Mouse (Mus musculus) forebrain, embryonic 11.5 days (tissue): Measurements from ENCODE around the gene Hinfp. TPM values are rescaled to one million over a fixed set of nuclear protein-coding genes. Genes with fewer than 3 reads are reported as not detected.
"Not testable (repeated sequence)": the region's sequence is repeated elsewhere in the genome, so short reads cannot be mapped to it uniquely, and the experiment has no call there.

Experiments
- ATAC-seq: fragments of 200-750 bp; cut with Nextera tagmentation; replicated peaks from 2 replicates; pipeline ENCODE4 v1.8.0; 2017; ENCODE audit warnings: moderate TSS enrichment; ENCODE audit not compliant: low FRiP score
- DNase-seq: peaks from one replicate; pipeline ENCODE4 v3.0.0-alpha.2; 2017; ENCODE audit warnings: low spot score
- H3K27ac ChIP-seq: fragments of 300-500 bp; sonication (generic); 2 replicates; pipeline ENCODE4 v1.5.1; 2014; ENCODE audit warnings: low read depth, low read length
- H3K27me3 ChIP-seq: fragments of 300-500 bp; sonication (generic); 2 replicates; pipeline ENCODE4 v1.6.1; 2014; ENCODE audit warnings: mild to moderate bottlenecking, low read length, mixed read lengths; ENCODE audit not compliant: control insufficient read depth, insufficient read depth
- H3K36me3 ChIP-seq: fragments of 300-500 bp; sonication (generic); 2 replicates; pipeline ENCODE4 v1.6.1; 2014; ENCODE audit warnings: mild to moderate bottlenecking, low read length, moderate library complexity, mixed read lengths; ENCODE audit not compliant: control insufficient read depth, insufficient read depth
- H3K4me1 ChIP-seq: fragments of 300-500 bp; sonication (generic); replicated peaks from 2 replicates; pipeline ENCODE4 v1.6.1; 2014; ENCODE audit warnings: low read length, mixed read lengths; ENCODE audit not compliant: control insufficient read depth, insufficient read depth
- H3K4me2 ChIP-seq: fragments of 300-500 bp; sonication (generic); 2 replicates; pipeline ENCODE4 v1.6.1; 2014; ENCODE audit warnings: low read depth, mild to moderate bottlenecking, low read length, moderate library complexity, mixed read lengths; ENCODE audit not compliant: severe bottlenecking
- H3K4me3 ChIP-seq: fragments of 300-500 bp; sonication (generic); 2 replicates; pipeline ENCODE4 v1.5.1; 2014; ENCODE audit warnings: low read depth, low read length
- H3K9ac ChIP-seq: fragments of 300-500 bp; sonication (generic); 2 replicates; pipeline ENCODE4 v1.6.1; 2014; ENCODE audit warnings: low read length
- H3K9me3 ChIP-seq: fragments of 300-500 bp; sonication (generic); 2 replicates; pipeline ENCODE4 v1.6.1; 2016; ENCODE audit warnings: low read length, mixed read lengths; ENCODE audit not compliant: control insufficient read depth
- WGBS: fragments of 180-500 bp; shearing (Covaris S2); extraction: QIAGEN DNeasy Blood & Tissue Kit; methylation state at CpG from one replicate; pipeline ENCODE4 v1.1.7; 2014; 5-methylcytosine and 5-hydroxymethylcytosine counted together
- polyA plus RNA-seq: library from polyadenylated mRNA; unstranded; fragments of >200 nt; fragmentation: Nextera tagmentation; extraction: Ambion mirVana; gene quantifications from 2 replicates; pipeline ENCODE4 v1.2.1, GENCODE M21; 2014

Gene Hinfp
- polyA plus RNA-seq, 1 experiment from 2014 or later: 25.8 TPM

DNA sequence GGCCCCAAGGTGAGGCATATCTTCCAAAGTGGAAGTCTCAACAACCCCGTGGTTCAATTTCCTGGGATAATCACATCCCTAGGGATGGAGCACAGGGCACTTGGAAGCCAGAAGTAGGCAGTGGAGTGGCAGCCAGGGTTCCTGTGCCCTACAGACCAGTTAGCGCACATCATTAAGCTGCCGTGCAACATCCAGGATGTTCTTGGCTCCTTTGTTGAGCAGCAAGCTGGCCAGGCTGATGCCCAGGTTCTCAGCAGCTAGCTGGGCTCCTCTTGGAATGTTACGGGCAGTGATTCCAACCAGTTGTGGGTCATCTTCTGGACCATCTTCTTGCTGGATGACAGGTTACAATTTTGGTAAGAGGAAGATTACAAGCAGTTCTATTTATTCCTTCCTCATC lies 31.0 kb upstream of the Hinfp start:
- peaks cover 18% of the 10 kb centered on the region for H3K36me3 ChIP-seq
- not testable (repeated sequence) for H3K9me3 ChIP-seq, H3K27me3 ChIP-seq, ATAC-seq, H3K27ac ChIP-seq, DNase-seq, H3K4me1 ChIP-seq
- peak overlapping the region; percentile 99 for H3K9ac ChIP-seq
- 27% methylated on average over 4 of the region's 4 CpGs for WGBS
- peak overlapping the region; percentile 73 for H3K4me2 ChIP-seq
- H3K4me3 ChIP-seq: peak overlapping the region; percentile 99

DNA sequence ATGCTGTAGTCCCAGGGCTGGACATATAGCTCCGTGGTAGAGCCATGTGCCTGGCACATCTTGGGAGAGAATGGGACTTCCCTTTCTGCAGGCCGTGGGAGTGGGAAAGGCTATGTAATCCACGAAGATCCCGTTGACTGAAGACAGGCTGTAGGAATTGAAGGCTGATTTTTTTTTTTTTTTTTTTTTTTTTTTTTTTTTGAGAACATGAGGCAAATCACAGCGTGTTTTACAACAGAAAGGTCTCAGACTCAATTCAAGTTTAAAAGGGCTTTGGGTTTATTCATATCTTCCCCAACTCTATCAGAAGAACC lies 30.6 kb upstream of the Hinfp start:
- Histone ChIP-seq H3K27me3 (no peaks in the 10 kb centered on the region), H3K36me3 (peaks cover 18% of the 10 kb centered on the region), H3K27ac (peak overlapping the region; percentile 97; the same call in 1 of the 2 replicates), H3K9me3 (no peaks in the 10 kb centered on the region; the same call in 1 of the 2 replicates), H3K9ac (peak overlapping the region; percentile 99), H3K4me3 (peak overlapping the region; percentile 99), H3K4me1 (peaks cover 4% of the 10 kb centered on the region; the same call in 1 of the 2 replicates), H3K4me2 (peak overlapping the region; percentile 73)
- 4% methylated on average over 5 of the region's 5 CpGs for WGBS
- no peak for DNase-seq
- no peak for ATAC-seq

DNA sequence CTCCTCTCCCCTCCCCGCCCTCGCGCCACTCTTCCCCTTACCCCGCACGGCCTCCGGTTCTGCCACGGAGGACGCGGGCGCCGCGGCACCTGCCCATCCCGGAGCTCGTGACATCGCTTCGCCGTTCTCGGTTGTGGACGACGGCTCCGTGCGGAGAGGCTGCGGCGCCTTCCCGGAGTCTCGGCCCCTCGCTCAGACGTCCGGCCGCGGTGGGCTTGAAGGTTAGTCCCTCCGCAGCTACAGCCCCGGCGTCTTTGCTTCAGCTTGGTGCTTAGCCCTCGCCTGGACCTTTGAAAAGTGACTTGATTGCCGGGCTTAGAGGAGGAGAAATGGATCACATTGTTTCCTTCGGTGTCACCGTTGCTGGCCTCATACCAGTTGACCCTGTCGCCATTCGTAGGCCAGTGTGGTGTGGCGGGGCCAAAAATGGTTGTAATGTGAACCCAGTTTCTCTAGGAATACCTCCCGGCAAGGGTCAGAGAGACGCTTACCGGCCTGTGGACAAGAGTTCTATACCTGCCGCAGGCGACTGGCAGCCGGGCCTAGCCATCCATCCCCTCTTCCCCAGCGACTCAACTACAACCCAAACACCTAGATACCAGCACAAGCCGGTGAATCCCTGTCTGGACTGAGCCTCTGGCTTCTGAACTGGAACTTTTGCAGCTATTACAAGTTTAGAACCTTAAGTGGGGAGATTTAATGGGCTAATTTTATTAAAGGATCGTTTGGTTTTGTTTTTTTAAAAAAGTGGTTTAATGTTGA lies 30.0 kb upstream of the Hinfp start:
- no peaks in the 10 kb centered on the region for H3K27me3 ChIP-seq
- DNase-seq (peak; percentile 82), ATAC-seq (no peak)
- peaks cover 4% of the 10 kb centered on the region; the same call in 1 of the 2 replicates for H3K4me1 ChIP-seq
- peak overlapping the region; percentile 73 for H3K4me2 ChIP-seq
- under 1% methylated on average over 48 of the region's 50 CpGs for WGBS
- H3K4me3 ChIP-seq: peak overlapping the region; percentile 99
- H3K9me3 ChIP-seq: no peaks in the 10 kb centered on the region; the same call in 1 of the 2 replicates
- peak overlapping the region; percentile 99 for H3K9ac ChIP-seq
- peaks cover 18% of the 10 kb centered on the region for H3K36me3 ChIP-seq
- peak overlapping the region; percentile 97 for H3K27ac ChIP-seq

DNA sequence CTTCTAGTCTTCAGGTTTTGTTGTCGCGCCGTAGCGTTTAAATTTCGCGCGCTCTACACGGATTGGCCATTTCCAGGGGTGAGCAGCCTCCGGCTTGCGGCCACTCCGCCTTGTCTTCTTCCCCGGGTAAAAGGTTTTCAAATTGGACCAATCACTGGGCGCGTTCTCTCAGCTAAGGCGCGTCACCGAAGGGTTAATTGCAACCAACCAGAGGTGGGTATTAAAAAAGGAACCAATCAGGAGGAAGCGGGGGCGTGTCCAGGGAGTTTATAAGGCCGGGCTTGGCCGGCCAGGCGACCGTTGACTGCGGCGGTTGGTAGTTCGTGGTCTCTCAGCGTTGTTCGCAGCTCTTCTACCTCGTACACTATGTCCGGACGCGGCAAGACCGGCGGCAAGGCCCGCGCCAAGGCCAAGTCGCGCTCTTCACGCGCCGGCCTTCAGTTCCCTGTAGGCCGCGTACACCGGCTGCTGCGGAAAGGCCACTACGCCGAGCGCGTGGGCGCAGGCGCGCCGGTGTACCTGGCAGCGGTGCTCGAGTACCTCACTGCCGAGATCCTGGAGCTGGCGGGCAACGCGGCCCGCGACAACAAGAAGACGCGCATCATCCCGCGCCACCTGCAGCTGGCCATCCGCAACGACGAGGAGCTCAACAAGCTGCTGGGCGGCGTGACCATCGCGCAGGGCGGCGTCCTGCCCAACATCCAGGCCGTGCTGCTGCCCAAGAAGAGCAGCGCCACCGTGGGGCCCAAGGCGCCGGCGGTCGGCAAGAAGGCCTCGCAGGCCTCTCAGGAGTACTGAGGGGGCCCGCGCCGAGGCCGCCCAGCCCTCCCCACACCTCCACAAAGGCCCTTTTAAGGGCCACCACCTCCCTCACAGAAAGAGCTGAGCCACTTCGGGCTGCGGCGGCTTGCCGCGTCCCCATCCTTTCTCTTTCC lies 29.2 kb upstream of the Hinfp start, which contains the start of gene H2afx:
H2afx (plus strand) TSS at position 299 of the 935 bp plus-strand sequence.
- WGBS: under 1% methylated on average over 86 of the region's 91 CpGs
- peaks cover 18% of the 10 kb centered on the region for H3K36me3 ChIP-seq

DNA sequence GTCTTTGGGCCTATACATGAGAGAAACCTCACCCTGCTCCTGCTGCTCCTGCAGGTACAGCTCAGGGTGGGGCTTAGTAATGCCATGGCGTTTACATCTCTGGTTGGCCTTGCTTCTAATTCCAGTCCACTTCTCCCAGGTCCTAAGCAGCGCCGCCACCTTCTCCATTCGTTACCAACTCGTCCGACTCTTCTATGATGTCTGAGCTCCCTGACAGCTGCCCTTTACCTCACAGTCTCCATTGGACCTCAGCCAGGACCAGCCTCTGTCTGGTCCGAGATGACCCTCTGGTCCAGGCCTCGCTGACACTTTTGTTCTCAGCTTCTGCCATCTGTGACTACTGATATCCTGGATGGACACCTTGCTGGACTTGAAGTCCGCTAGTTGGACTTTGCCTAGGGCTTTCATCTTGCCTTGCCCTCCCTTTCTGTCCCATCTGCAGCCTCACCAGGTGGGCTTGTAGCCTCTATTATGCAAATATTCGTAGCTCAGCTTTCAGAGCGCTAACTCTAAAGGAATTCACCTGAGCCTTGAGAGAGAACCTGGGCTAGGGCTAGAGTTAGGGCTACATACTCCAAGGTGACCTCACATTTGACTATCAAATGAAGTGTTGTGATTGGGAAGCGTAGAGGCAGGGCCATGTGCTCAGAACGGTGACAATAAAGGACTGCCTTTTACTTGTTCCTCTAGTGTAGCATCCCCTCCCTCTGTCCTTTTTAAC lies 27.6 kb upstream of the Hinfp start:
- Histone ChIP-seq H3K27me3 (no peaks in the 10 kb centered on the region), H3K36me3 (peaks cover 15% of the 10 kb centered on the region), H3K9me3 (no peaks in the 10 kb centered on the region; the same call in 1 of the 2 replicates), H3K27ac (no peak overlapping the region), H3K4me3 (no peak overlapping the region), H3K9ac (no peak overlapping the region), H3K4me1 (peaks cover 4% of the 10 kb centered on the region; the same call in 1 of the 2 replicates), H3K4me2 (no peak overlapping the region)
- 96% methylated on average over 13 of the region's 13 CpGs for WGBS
- DNase-seq: no peak
- ATAC-seq: no peak

More for the DNA sequence above, 29.2 kb upstream of the Hinfp start, which contains the start of gene H2afx:
- H3K27me3 ChIP-seq: no peaks in the 10 kb centered on the region
- no peaks in the 10 kb centered on the region; the same call in 1 of the 2 replicates for H3K9me3 ChIP-seq
- peak; percentile 97 for ATAC-seq
- H3K4me2 ChIP-seq: peak within 1 kb of the TSS; percentile 73
- peaks cover 4% of the 10 kb centered on the region; the same call in 1 of the 2 replicates for H3K4me1 ChIP-seq
- peak; percentile 99 for DNase-seq
- H3K9ac ChIP-seq: peak within 1 kb of the TSS; percentile 99
- peak within 1 kb of the TSS; percentile 99 for H3K4me3 ChIP-seq
- peak within 1 kb of the TSS; percentile 97 for H3K27ac ChIP-seq

DNA sequence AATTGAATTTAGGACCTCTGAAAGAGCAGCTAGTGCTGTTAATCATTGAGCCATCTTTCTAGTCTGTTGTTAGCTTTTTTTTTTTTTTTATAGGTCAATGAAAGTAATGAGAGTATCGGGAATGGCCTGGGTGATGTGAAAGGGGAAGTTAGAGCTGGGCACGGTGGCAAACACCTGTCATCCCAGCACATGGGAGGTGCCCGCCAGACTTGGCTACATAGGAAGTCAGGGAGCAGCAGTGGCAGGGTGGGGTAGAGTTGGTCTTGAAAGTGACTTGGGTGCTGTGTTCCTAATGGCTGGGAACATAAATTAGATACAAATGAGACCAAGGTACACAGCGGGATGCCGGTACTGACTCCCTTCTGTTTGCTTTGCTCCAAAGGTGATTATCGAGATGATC lies 25.3 kb upstream of the Hinfp start:
- peaks cover 3% of the 10 kb centered on the region; the same call in 1 of the 2 replicates for H3K4me1 ChIP-seq
- H3K9me3 ChIP-seq: no peaks in the 10 kb centered on the region; the same call in 1 of the 2 replicates
- DNase-seq (no peak), ATAC-seq (no peak)
- peaks cover 13% of the 10 kb centered on the region for H3K36me3 ChIP-seq
- H3K4me3 ChIP-seq: no peak overlapping the region
- 95% methylated on average over 6 of the region's 6 CpGs for WGBS
- H3K27me3 ChIP-seq: no peaks in the 10 kb centered on the region
- H3K9ac ChIP-seq: no peak overlapping the region
- no peak overlapping the region for H3K4me2 ChIP-seq
- H3K27ac ChIP-seq: no peak overlapping the region

DNA sequence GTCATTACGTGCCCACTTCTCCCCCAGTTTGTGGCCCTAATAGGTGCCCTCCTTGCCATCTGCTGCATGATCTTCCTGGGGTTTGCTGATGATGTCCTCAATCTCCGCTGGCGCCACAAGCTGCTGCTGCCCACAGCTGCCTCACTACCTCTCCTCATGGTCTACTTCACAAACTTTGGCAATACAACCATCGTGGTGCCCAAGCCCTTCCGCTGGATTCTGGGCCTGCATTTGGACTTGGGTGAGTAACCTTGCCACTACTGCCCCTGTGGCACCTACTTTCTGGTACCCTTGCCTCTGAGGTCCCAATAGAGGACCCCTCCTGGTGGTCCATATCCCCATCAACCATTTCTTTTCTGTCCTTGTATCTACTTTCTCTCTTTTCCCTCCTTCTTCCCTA lies 22.5 kb upstream of the Hinfp start:
- no peak for ATAC-seq
- Histone ChIP-seq H3K9ac (peak overlapping the region; percentile 93), H3K27me3 (no peaks in the 10 kb centered on the region), H3K4me2 (peak overlapping the region; percentile 75), H3K4me1 (peaks cover 4% of the 10 kb centered on the region; the same call in 1 of the 2 replicates), H3K27ac (no peak overlapping the region), H3K36me3 (peaks cover 6% of the 10 kb centered on the region), H3K9me3 (no peaks in the 10 kb centered on the region), H3K4me3 (peak overlapping the region; percentile 78)
- WGBS: 94% methylated on average over 5 of the region's 5 CpGs
- no peak for DNase-seq
